Mouse (Mus musculus) midbrain, postnatal 0 days (tissue): Measurements from ENCODE around the gene Pbp2. TPM values are rescaled to one million over a fixed set of nuclear protein-coding genes. Genes with fewer than 3 reads are reported as not detected.

ENCODE experiments used
- ATAC-seq: fragments of 200-750 bp; cut with Nextera tagmentation; 2 replicates; pipeline ENCODE4 v1.8.0; 2017; ENCODE audit warnings: moderate number of reproducible peaks, mild to moderate bottlenecking, moderate TSS enrichment, moderate library complexity; ENCODE audit not compliant: low FRiP score
- DNase-seq: peaks from one replicate; pipeline ENCODE4 v3.0.0-alpha.2; 2015; ENCODE audit warnings: low spot score
- H3K27ac ChIP-seq: fragments of 300-500 bp; sonication (generic); 2 replicates; pipeline ENCODE4 v1.5.1; 2014; ENCODE audit warnings: low read depth, mild to moderate bottlenecking, low read length, mixed read lengths
- H3K27me3 ChIP-seq: fragments of 300-500 bp; sonication (generic); 2 replicates; pipeline ENCODE4 v1.6.1; 2014; ENCODE audit warnings: low read length, control low read depth, mixed read lengths; ENCODE audit not compliant: insufficient read depth
- H3K36me3 ChIP-seq: fragments of 300-500 bp; sonication (generic); 2 replicates; pipeline ENCODE4 v1.6.1; 2014; ENCODE audit warnings: low read length, control low read depth, mixed read lengths; ENCODE audit not compliant: insufficient read depth
- H3K4me1 ChIP-seq: fragments of 300-500 bp; sonication (generic); 2 replicates; pipeline ENCODE4 v1.6.1; 2014; ENCODE audit warnings: mild to moderate bottlenecking, control low read depth, antibody characterized with exemption, low read length, mixed read lengths; ENCODE audit not compliant: insufficient read depth
- H3K4me2 ChIP-seq: fragments of 300-500 bp; sonication (generic); 2 replicates; pipeline ENCODE4 v1.6.1; 2014; ENCODE audit warnings: low read depth, mild to moderate bottlenecking, low read length, mixed read lengths; ENCODE audit not compliant: poor library complexity, severe bottlenecking
- H3K4me3 ChIP-seq: fragments of 300-500 bp; sonication (generic); 2 replicates; pipeline ENCODE4 v1.5.1; 2014; ENCODE audit warnings: low read depth, mild to moderate bottlenecking, low read length, moderate library complexity
- H3K9ac ChIP-seq: fragments of 300-500 bp; sonication (generic); replicated peaks from 2 replicates; pipeline ENCODE4 v1.6.1; 2014; ENCODE audit warnings: mild to moderate bottlenecking, low read length, moderate library complexity, mixed read lengths; ENCODE audit not compliant: poor library complexity, severe bottlenecking
- H3K9me3 ChIP-seq: fragments of 300-500 bp; sonication (generic); 2 replicates; pipeline ENCODE4 v1.6.1; 2016; ENCODE audit warnings: low read length, control low read depth
- CTCF ChIP-seq: IDR thresholded peaks from 2 replicates; pipeline ENCODE4 v1.5.1; 2016; ENCODE audit warnings: antibody characterized with exemption, mild to moderate bottlenecking
- WGBS: fragments of 180-500 bp; shearing (Covaris S2); extraction: QIAGEN DNeasy Blood & Tissue Kit; methylation state at CpG from one replicate; pipeline ENCODE4 v1.1.7; 2014; 5-methylcytosine and 5-hydroxymethylcytosine counted together
- polyA plus RNA-seq: library from polyadenylated mRNA; unstranded; fragments of >200 nt; fragmentation: Nextera tagmentation; extraction: Ambion mirVana; gene quantifications from 2 replicates; pipeline ENCODE4 v1.2.1, GENCODE M21; 2015
- total RNA-seq: library from RNA; depleted of rRNA; stranded (reverse); fragments of >200 nt; gene quantifications from 2 replicates; pipeline ENCODE4 v1.2.3, GENCODE M21; 2014

Gene Pbp2
- total and polyA plus RNA-seq, 2 experiments from 2014 or later = not detected

DNA sequence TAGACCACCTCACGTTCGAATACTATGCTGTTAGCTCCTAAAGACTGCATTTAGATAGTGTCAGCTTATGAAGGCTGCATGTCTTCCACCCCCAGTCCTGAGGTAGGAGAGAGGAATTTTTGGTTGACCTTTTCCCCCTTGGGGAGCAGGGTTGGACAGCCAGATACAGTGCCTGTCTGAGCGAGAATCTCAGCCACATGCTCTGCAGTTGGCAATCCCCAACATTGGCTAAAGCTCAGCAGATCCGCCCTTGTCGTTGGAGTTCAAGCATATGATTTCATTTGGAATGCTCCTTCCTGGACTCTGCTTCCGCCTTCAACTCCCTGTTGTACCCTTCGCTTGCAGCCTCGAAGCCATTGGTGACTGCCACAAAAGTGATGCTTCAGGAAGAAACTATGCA is 26.2 kb upstream of the Pbp2 start:
- H3K4me3 ChIP-seq = no peak overlapping the region
- no peak overlapping the region for H3K27ac ChIP-seq
- DNase-seq (no peak), ATAC-seq (no peak)
- WGBS = 92% methylated on average over 8 of the region's 8 CpGs
- no peak for TF ChIP-seq CTCF
- no peaks in the 10 kb centered on the region for H3K27me3 ChIP-seq
- no peaks in the 10 kb centered on the region for H3K9me3 ChIP-seq
- H3K9ac ChIP-seq = no peak overlapping the region
- no peaks in the 10 kb centered on the region for H3K36me3 ChIP-seq
- no peak overlapping the region for H3K4me2 ChIP-seq
- H3K4me1 ChIP-seq = peaks cover 7% of the 10 kb centered on the region

DNA sequence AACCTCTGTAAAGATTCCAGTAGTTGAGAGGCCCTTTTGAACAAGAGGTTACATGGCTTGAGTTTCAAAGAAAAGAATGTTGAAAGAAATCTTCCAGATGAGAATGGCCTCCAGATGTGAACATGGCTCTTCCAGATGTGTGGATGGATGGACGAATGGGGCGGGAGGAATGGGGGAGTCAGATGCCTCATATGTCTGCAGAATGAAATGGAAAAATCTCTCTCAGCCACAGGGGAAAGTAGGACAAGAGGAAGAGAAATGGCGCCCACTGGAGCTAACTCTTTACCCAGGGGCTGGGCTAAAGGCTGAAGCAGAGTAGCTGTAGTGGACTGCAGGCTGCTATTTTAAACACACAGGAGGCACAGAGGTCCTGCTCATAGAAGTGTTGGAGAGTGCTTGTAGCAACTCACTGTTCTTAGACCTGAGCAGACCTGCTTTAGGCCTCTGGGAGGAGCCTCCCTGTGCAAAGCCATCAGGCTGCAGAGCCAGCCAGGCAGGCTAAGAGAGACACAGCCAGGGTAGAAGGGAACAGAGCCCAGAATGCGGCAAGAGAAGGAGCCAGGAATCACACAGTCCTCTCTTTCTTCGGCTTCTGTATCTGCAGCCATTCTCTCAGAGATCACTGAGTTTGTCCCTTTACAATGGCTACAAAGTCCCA is 23.9 kb upstream of the Pbp2 start:
- Histone ChIP-seq H3K27me3 (no peaks in the 10 kb centered on the region), H3K4me2 (no peak overlapping the region), H3K36me3 (no peaks in the 10 kb centered on the region), H3K27ac (0 out of 2 replicates have a peak overlapping the region, but pooled peaks have one; percentile 38), H3K4me1 (peaks cover 7% of the 10 kb centered on the region), H3K9ac (no peak overlapping the region), H3K4me3 (no peak overlapping the region), H3K9me3 (no peaks in the 10 kb centered on the region)
- DNase-seq = peak; percentile 48
- ATAC-seq = no peak
- TF ChIP-seq CTCF = 0 out of 2 replicates have a peak, but pooled peaks have one; percentile 6
- 83% methylated on average over 5 of the region's 5 CpGs for WGBS

DNA sequence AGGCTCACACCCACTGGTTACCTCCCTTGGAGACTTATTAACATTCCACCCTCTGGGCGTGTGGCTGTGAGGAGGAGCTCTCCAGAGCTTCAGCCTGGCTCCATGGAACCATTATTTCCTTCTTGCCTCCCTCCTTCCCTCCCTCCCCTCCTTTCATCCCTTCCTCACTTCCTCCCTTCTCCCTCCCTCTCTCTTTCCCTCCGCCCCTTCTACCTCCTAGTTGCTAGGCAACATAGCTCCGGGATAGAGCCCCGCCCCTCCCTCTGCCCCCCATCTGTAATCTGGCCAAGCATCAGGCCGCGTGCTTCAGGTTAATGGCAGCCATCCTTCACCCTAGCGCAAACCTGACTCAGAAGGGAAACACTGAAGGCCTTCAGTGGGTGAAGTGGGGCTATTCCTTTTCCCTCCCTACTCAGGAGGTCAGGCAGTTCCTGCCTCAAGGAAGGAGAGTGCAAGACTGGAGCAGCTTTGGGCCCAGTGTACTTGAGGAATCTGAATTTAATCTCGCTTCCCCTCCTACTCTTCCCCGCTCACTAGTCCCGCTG is 22.6 kb upstream of the Pbp2 start:
- Histone ChIP-seq H3K9me3 (no peaks in the 10 kb centered on the region), H3K36me3 (no peaks in the 10 kb centered on the region), H3K4me2 (no peak overlapping the region), H3K4me1 (peaks cover 7% of the 10 kb centered on the region), H3K27me3 (no peaks in the 10 kb centered on the region), H3K9ac (no peak overlapping the region), H3K27ac (peak overlapping the region; percentile 51; the same call in 1 of the 2 replicates), H3K4me3 (no peak overlapping the region)
- ATAC-seq = no peak
- 23% methylated on average over 10 of the region's 10 CpGs for WGBS
- no peak for TF ChIP-seq CTCF
- peak; percentile 42 for DNase-seq

DNA sequence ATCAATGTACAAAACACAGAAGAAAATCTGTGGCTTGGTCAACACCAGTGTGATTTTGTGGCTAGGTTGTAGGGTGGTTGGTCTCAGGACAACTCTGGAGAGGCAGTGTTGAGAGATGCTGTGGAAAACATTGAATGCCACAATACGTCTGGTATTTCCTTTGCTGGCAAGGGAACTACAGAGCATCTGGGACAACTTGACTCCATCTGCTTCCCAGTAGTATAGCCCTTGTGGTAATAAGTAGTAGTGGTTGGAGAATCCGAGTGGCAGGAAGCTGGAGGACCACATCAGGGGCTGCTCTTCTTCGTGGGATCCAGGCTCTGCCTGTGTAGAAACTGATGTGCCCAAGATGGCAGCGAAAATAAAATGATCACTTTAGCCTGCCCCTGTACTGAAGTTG is 21.7 kb upstream of the Pbp2 start:
- H3K4me1 ChIP-seq = peaks cover 7% of the 10 kb centered on the region
- ATAC-seq = no peak
- H3K9me3 ChIP-seq = no peaks in the 10 kb centered on the region
- no peak overlapping the region for H3K27ac ChIP-seq
- no peak for DNase-seq
- H3K9ac ChIP-seq = no peak overlapping the region
- H3K4me3 ChIP-seq = no peak overlapping the region
- H3K4me2 ChIP-seq = no peak overlapping the region
- TF ChIP-seq CTCF = no peak
- WGBS = 86% methylated on average over 4 of the region's 4 CpGs
- no peaks in the 10 kb centered on the region for H3K27me3 ChIP-seq
- H3K36me3 ChIP-seq = no peaks in the 10 kb centered on the region

DNA sequence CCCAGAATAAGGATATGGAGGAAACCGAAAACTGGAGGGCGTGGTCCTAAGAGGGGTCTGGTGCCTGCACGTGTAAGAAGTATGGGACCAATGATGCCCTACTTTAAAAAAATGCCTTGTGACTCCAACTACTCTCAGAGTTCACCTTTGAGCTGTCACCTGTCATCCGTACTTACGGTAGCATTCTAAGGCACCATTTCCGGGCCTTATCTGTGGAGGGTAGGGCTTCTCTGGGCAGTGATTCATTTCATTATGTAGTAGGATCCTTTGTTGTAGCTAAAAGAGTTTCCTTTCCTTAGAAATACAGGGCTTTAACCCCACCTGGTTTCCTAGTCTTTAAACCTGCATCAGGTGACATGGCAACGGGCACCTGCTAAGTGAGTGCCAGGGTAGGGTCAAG is 16.6 kb upstream of the Pbp2 start:
- ATAC-seq = no peak
- TF ChIP-seq CTCF = no peak

DNA sequence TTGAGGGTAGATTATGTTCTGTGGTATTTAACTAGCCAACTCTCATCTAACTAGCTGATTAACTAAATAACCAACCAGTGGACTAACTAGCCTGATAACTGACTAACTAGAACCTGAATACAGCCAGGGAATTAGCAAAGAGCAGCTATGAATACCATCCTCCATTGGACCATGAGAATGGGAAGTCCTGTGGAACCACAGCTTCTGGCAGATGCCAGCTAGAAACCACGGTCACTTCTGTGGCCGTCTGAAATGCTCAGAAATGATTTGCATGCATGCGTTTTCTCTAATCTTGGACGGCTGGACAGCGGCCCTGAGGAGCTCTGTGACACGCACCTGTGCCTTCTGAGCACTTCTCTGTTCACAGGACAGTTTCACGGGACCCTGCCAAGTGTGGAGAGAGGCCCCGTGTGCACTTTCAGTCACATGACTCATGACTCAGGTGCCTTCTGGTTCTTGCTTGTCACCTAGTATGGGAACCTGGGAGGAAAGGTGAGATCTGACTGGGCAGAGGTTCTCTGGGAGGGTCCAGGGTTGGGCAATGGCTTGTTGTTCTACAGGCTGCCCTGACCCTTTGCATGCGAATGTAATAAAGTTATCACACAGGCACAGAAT is 14.6 kb upstream of the Pbp2 start:
- Histone ChIP-seq H3K9me3 (no peaks in the 10 kb centered on the region), H3K4me1 (no peaks in the 10 kb centered on the region), H3K4me3 (no peak overlapping the region), H3K27me3 (no peaks in the 10 kb centered on the region), H3K4me2 (no peak overlapping the region), H3K36me3 (no peaks in the 10 kb centered on the region), H3K9ac (no peak overlapping the region), H3K27ac (no peak overlapping the region)
- WGBS = 76% methylated on average over 9 of the region's 9 CpGs
- no peak for TF ChIP-seq CTCF
- no peak for DNase-seq
- ATAC-seq = no peak

More for the DNA sequence above, 16.6 kb upstream of the Pbp2 start:
- 90% methylated on average over 7 of the region's 7 CpGs for WGBS
- Histone ChIP-seq H3K4me3 (no peak overlapping the region), H3K9me3 (no peaks in the 10 kb centered on the region), H3K36me3 (no peaks in the 10 kb centered on the region), H3K9ac (no peak overlapping the region), H3K4me1 (no peaks in the 10 kb centered on the region), H3K27me3 (no peaks in the 10 kb centered on the region), H3K4me2 (no peak overlapping the region), H3K27ac (no peak overlapping the region)
- no peak for DNase-seq
